Mouse (Mus musculus): Measurements from ENCODE around the gene Crim1. TPM values are rescaled to one million over a fixed set of nuclear protein-coding genes. Genes with fewer than 3 reads are reported as not detected.

Crim1 gene
- polyA plus RNA-seq, 1 experiment: 7.1 TPM

DNA sequence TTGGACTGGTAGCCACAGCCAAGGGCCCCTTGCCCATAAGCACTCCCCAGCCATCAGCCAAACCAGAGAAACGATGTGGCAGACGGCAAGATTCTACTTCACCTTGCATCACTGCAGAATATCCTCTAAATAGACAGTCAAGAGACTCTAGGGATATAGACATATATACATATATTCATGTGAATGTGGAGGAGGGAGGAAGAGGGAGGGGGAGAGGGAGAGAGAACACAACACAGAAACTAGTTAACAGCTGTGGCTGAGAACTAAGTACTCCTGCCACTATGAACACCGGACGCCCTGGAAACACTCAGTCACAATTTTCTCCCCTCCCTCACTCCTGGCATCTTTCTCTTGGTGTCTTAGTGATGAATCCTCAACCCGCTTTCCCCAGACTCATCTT is 189.5 kb downstream of the Crim1 start:
- no peak overlapping the region for H3ac ChIP-seq (ENCODE audit: control insufficient read depth, insufficient read length, low read depth)
- H3K79me2 ChIP-seq (ENCODE audit: control insufficient read depth, insufficient read depth): peaks cover 11% of the 10 kb centered on the region
- TF ChIP-seq CTCF (IDR thresholded peaks at IDR 0.05; ENCODE audit: control insufficient read depth, insufficient read depth, insufficient read length): no peak
- no peak for TF ChIP-seq FOSL1 (IDR thresholded peaks at IDR 0.05; ENCODE audit: insufficient read depth, low read length, poor library complexity, severe bottlenecking)
- no peak for TF ChIP-seq MAX (IDR thresholded peaks at IDR 0.05)
- no peaks in the 10 kb centered on the region for H3K27me3 ChIP-seq (ENCODE audit: control insufficient read depth, insufficient read depth, insufficient read length)
- no peak overlapping the region for H3K4me3 ChIP-seq (ENCODE audit: insufficient read depth, poor library complexity, severe bottlenecking)
- peaks cover 1% of the 10 kb centered on the region for H3K79me3 ChIP-seq (ENCODE audit: low read depth)
- H3K36me3 ChIP-seq (ENCODE audit: control insufficient read depth, insufficient read depth): peaks cover under 1% of the 10 kb centered on the region

DNA sequence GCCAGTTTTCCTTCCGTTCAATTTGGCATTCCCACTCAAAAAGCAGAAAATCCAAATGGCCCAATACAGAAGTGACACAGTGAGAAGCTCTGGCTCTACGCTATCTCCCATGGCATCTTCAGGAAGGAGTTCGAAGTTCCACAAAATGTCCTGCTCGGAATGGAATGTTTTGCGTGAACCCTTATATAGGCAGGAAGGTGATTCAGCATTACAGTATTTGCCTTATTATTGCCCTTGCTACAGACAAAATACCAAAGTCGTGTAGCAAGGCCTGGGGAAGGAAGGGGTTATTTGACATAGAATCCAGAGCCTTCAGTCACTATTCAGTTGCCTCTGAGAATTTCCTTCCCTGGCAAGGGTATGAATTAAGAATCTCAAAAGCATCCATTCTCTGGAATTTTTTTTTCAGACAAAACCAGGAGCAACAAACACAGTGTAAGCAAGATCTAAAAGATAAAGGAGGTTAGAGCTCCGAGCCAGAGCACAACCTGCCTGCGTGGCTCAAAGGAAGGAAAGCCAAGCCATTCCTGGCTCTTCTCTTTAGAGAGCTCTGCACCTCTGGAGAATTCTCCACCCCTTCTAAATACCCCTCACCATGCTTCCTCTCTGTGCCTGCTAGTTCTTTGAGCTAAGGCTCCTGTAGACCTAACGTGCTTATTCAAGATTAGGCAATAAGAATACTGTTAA is 192.5 kb downstream of the Crim1 start:
- no peak overlapping the region for H3ac ChIP-seq (ENCODE audit: control insufficient read depth, insufficient read length, low read depth)
- H3K4me3 ChIP-seq (ENCODE audit: insufficient read depth, poor library complexity, severe bottlenecking): no peak overlapping the region
- H3K36me3 ChIP-seq (ENCODE audit: control insufficient read depth, insufficient read depth): peaks cover 21% of the 10 kb centered on the region
- H3K79me3 ChIP-seq (ENCODE audit: low read depth): no peaks in the 10 kb centered on the region
- H3K79me2 ChIP-seq (ENCODE audit: control insufficient read depth, insufficient read depth): peaks cover 15% of the 10 kb centered on the region
- TF ChIP-seq USF1 (IDR thresholded peaks at IDR 0.05; ENCODE audit: low read depth) (no peak), CTCF (IDR thresholded peaks at IDR 0.05; ENCODE audit: control insufficient read depth, insufficient read depth, insufficient read length) (no peak), MAX (IDR thresholded peaks at IDR 0.05) (no peak), FOSL1 (IDR thresholded peaks at IDR 0.05; ENCODE audit: insufficient read depth, low read length, poor library complexity, severe bottlenecking) (no peak), MYOG (IDR thresholded peaks at IDR 0.05; ENCODE audit: control insufficient read depth, extremely low read depth, insufficient read length) (no peak), CEBPB (IDR thresholded peaks at IDR 0.05; ENCODE audit: low read depth) (no peak), MYOD1 (IDR thresholded peaks at IDR 0.05; ENCODE audit: control insufficient read depth, insufficient read length, low read depth) (no peak)
- no peaks in the 10 kb centered on the region for H3K27me3 ChIP-seq (ENCODE audit: control insufficient read depth, insufficient read depth, insufficient read length)

DNA sequence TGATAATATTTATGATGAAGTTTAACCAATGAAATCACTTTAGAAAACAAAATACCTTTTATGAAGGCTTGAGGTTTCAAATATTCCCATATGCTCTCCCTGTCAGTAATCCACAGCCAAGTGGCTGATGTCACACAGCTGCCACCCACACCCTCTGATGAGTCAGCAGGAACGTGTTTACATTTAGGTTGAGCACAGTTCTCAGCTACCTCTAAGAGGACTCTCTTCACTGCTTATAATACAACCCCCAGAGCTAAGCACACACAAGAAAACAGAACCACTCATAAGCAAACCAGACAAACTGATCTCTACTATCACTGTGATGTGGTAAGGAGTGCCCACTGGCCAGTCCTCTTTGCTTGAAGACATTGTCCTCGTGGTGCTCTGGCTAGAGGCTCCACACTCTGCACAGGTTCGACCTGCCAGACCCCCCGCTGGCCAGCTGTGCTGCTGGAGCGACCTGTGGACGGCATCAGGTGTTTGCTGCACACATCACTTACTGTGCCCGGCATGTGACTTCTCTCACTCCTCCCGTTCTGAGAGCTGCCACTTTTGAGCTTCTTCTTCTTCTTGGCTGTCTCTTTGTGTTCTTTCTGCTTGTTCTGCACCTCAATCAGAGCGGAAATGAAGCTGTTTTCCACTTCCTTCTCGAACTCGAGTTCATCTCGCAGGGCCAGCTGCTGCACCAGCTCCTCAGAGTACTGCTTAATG is 200.2 kb downstream of the Crim1 start:
- Histone ChIP-seq H3K79me3 (ENCODE audit: low read depth) (no peaks in the 10 kb centered on the region), H3K79me2 (ENCODE audit: control insufficient read depth, insufficient read depth) (peaks cover 18% of the 10 kb centered on the region), H3K27me3 (ENCODE audit: control insufficient read depth, insufficient read depth, insufficient read length) (no peaks in the 10 kb centered on the region), H3ac (ENCODE audit: control insufficient read depth, insufficient read length, low read depth) (no peak overlapping the region), H3K36me3 (ENCODE audit: control insufficient read depth, insufficient read depth) (peaks cover 45% of the 10 kb centered on the region), H3K4me3 (ENCODE audit: insufficient read depth, poor library complexity, severe bottlenecking) (no peak overlapping the region)
- TF ChIP-seq MYOG (IDR thresholded peaks at IDR 0.05; ENCODE audit: control insufficient read depth, extremely low read depth, insufficient read length) (no peak), CTCF (IDR thresholded peaks at IDR 0.05; ENCODE audit: control insufficient read depth, insufficient read depth, insufficient read length) (no peak), MYOD1 (IDR thresholded peaks at IDR 0.05; ENCODE audit: control insufficient read depth, insufficient read length, low read depth) (peak; percentile 45), USF1 (IDR thresholded peaks at IDR 0.05; ENCODE audit: low read depth) (no peak), MAX (IDR thresholded peaks at IDR 0.05) (peak; percentile 86), FOSL1 (IDR thresholded peaks at IDR 0.05; ENCODE audit: insufficient read depth, low read length, poor library complexity, severe bottlenecking) (no peak), CEBPB (IDR thresholded peaks at IDR 0.05; ENCODE audit: low read depth) (no peak)

DNA sequence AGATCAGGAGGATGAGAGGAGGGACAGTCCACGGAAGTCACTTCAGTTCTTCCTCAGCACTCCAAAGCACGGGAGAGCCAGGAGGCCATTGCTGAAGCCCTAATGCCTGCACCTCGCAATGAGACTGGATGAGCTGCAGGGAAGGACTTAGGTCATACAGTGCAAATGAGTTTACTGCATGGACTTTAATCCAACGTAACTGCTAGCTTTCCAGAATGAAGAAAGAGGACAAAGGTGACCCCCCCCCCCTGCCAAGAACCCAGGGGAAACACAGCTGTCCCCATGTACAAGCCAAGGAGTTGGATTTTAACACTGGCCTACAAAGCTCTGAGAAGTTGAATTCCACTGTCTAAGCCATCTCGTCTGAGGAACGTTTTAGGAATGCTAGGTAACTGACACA is 201.3 kb downstream of the Crim1 start:
- TF ChIP-seq MAX (IDR thresholded peaks at IDR 0.05): no peak
- TF ChIP-seq USF1 (IDR thresholded peaks at IDR 0.05; ENCODE audit: low read depth): no peak
- TF ChIP-seq CEBPB (IDR thresholded peaks at IDR 0.05; ENCODE audit: low read depth): no peak
- no peak for TF ChIP-seq CTCF (IDR thresholded peaks at IDR 0.05; ENCODE audit: control insufficient read depth, insufficient read depth, insufficient read length)
- TF ChIP-seq MYOD1 (IDR thresholded peaks at IDR 0.05; ENCODE audit: control insufficient read depth, insufficient read length, low read depth): no peak
- TF ChIP-seq FOSL1 (IDR thresholded peaks at IDR 0.05; ENCODE audit: insufficient read depth, low read length, poor library complexity, severe bottlenecking): no peak
- TF ChIP-seq MYOG (IDR thresholded peaks at IDR 0.05; ENCODE audit: control insufficient read depth, extremely low read depth, insufficient read length): no peak
- Histone ChIP-seq H3K36me3 (ENCODE audit: control insufficient read depth, insufficient read depth) (peaks cover 38% of the 10 kb centered on the region), H3K79me2 (ENCODE audit: control insufficient read depth, insufficient read depth) (peaks cover 16% of the 10 kb centered on the region), H3K79me3 (ENCODE audit: low read depth) (no peaks in the 10 kb centered on the region), H3ac (ENCODE audit: control insufficient read depth, insufficient read length, low read depth) (peak overlapping the region; percentile 7), H3K4me3 (ENCODE audit: insufficient read depth, poor library complexity, severe bottlenecking) (no peak overlapping the region), H3K27me3 (ENCODE audit: control insufficient read depth, insufficient read depth, insufficient read length) (no peaks in the 10 kb centered on the region)

DNA sequence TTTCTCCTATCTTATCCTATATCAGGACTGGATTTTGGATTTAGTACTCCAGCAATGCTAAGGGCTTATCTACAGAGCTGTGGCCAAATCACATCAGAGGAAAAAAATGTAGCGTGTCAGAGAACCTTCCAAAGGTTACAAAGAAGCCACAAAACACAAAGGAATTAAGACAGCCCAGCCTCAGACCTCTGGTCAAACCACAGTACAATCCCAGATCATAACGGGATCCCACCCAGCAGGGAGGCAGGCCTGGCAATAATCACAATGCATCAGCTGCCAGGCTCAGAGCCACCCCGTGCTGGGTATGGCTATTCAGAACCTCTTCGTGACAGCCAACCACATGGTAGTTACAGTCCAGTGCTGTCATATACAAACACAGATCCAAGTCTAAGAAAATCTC is 201.7 kb downstream of the Crim1 start:
- peaks cover 35% of the 10 kb centered on the region for H3K36me3 ChIP-seq (ENCODE audit: control insufficient read depth, insufficient read depth)
- no peaks in the 10 kb centered on the region for H3K79me3 ChIP-seq (ENCODE audit: low read depth)
- no peaks in the 10 kb centered on the region for H3K27me3 ChIP-seq (ENCODE audit: control insufficient read depth, insufficient read depth, insufficient read length)
- no peak overlapping the region for H3K4me3 ChIP-seq (ENCODE audit: insufficient read depth, poor library complexity, severe bottlenecking)
- TF ChIP-seq MAX (IDR thresholded peaks at IDR 0.05) (peak; percentile 83), USF1 (IDR thresholded peaks at IDR 0.05; ENCODE audit: low read depth) (no peak), FOSL1 (IDR thresholded peaks at IDR 0.05; ENCODE audit: insufficient read depth, low read length, poor library complexity, severe bottlenecking) (peak; percentile 58), MYOD1 (IDR thresholded peaks at IDR 0.05; ENCODE audit: control insufficient read depth, insufficient read length, low read depth) (peak; percentile 70), MYOG (IDR thresholded peaks at IDR 0.05; ENCODE audit: control insufficient read depth, extremely low read depth, insufficient read length) (no peak), CEBPB (IDR thresholded peaks at IDR 0.05; ENCODE audit: low read depth) (no peak), CTCF (IDR thresholded peaks at IDR 0.05; ENCODE audit: control insufficient read depth, insufficient read depth, insufficient read length) (no peak)
- H3K79me2 ChIP-seq (ENCODE audit: control insufficient read depth, insufficient read depth): peaks cover 15% of the 10 kb centered on the region
- no peak overlapping the region for H3ac ChIP-seq (ENCODE audit: control insufficient read depth, insufficient read length, low read depth)

All from C2C12 (cell line).